Mouse (Mus musculus) activated CD4-positive, CD25-positive, alpha-beta regulatory T cell, adult 4 months (primary cell): ENCODE data around the gene Zfp688. TPM values are rescaled to one million over a fixed set of nuclear protein-coding genes. Genes with fewer than 3 reads are reported as not detected.

Source experiments
- polyA plus RNA-seq, 2 experiments: library from polyadenylated mRNA; unstranded; fragments of 100-300 nt; shearing (Covaris generic); gene quantifications; one replicate each; pipeline ENCODE4 v1.2.1; 2017

Zfp688 gene
- polyA plus RNA-seq, 2 experiments from 2014 or later = 22.5 to 25.5 TPM

Other genes with a start within 250 kb of the Zfp688 start
- gene Cd2bp2, start 226.0 kb downstream of the Zfp688 start, polyA plus RNA-seq = 10 to 100 TPM; 38.9 to 50.5 TPM
- gene Tbc1d10b, start 213.6 kb downstream of the Zfp688 start, polyA plus RNA-seq = 10 to 100 TPM; 13.6 to 18.9 TPM
- gene Mylpf, start 213.2 kb downstream of the Zfp688 start, polyA plus RNA-seq = 10 to 100 TPM; 26.7 to 30.7 TPM
- gene Zfp553, start 189.0 kb downstream of the Zfp688 start, polyA plus RNA-seq = 1 to 10 TPM; 4.1 to 8.0 TPM
- 100 to 1,000 TPM; 811 to 836 TPM for gene Sept1, start 188.9 kb downstream of the Zfp688 start, polyA plus RNA-seq
- gene Zfp771, start 177.8 kb downstream of the Zfp688 start, polyA plus RNA-seq = 1 to 10 TPM in 1 of 2 experiments, under 1 TPM in 1; 0.29 to 1.1 TPM
- 10 to 100 TPM; 48.1 to 69.5 TPM for gene Dctpp1, start 161.4 kb downstream of the Zfp688 start, polyA plus RNA-seq
- gene Sephs2, start 148.0 kb downstream of the Zfp688 start, polyA plus RNA-seq = 10 to 100 TPM; 29.9 to 31.3 TPM
- gene Itgal, start 125.8 kb downstream of the Zfp688 start, polyA plus RNA-seq = 100 to 1,000 TPM; 149 to 232 TPM
- gene Zfp768, start 76.5 kb downstream of the Zfp688 start, polyA plus RNA-seq = under 1 TPM in 1 of 2 experiments, not detected in 1; 0.19 TPM
- 10 to 100 TPM in 1 of 2 experiments, 1 to 10 TPM in 1; 9.9 to 11.2 TPM for gene Zfp747, start 46.0 kb downstream of the Zfp688 start, polyA plus RNA-seq
- 1 to 10 TPM; 7.4 to 8.9 TPM for gene 9130019O22Rik, start 34.9 kb downstream of the Zfp688 start, polyA plus RNA-seq
- gene E430018J23Rik, start 28.4 kb downstream of the Zfp688 start, polyA plus RNA-seq = 1 to 10 TPM; 4.0 to 6.1 TPM
- gene Zfp764, start 15.2 kb downstream of the Zfp688 start, polyA plus RNA-seq = 1 to 10 TPM; 5.7 to 8.3 TPM
- 1 to 10 TPM; 3.3 to 5.4 TPM for gene Zfp689, start 27.1 kb upstream of the Zfp688 start, polyA plus RNA-seq
- gene Prr14, start 37.5 kb upstream of the Zfp688 start, polyA plus RNA-seq = 100 to 1,000 TPM; 137 to 165 TPM
- 10 to 100 TPM; 17.9 to 25.0 TPM for gene Fbrs, start 57.1 kb upstream of the Zfp688 start, polyA plus RNA-seq
- 10 to 100 TPM in 1 of 2 experiments, 1 to 10 TPM in 1; 8.1 to 10.9 TPM for gene Srcap, start 89.9 kb upstream of the Zfp688 start, polyA plus RNA-seq
- gene Gm42715, start 97.5 kb upstream of the Zfp688 start, polyA plus RNA-seq = 10 to 100 TPM; 19.2 to 20.0 TPM
- gene Tmem265, start 139.3 kb upstream of the Zfp688 start, polyA plus RNA-seq = 10 to 100 TPM; 52.4 to 58.5 TPM
- 10 to 100 TPM; 73.7 to 85.5 TPM for gene Phkg2, start 151.3 kb upstream of the Zfp688 start, polyA plus RNA-seq
- 1 to 10 TPM in 1 of 2 experiments, under 1 TPM in 1; 0.57 to 1.4 TPM for gene Ccdc189, start 166.5 kb upstream of the Zfp688 start, polyA plus RNA-seq
- 10 to 100 TPM; 25.3 to 26.1 TPM for gene Rnf40, start 166.7 kb upstream of the Zfp688 start, polyA plus RNA-seq
- gene Zfp629, start 193.7 kb upstream of the Zfp688 start, polyA plus RNA-seq = under 1 TPM in 1 of 2 experiments, not detected in 1; 0.18 TPM